Mouse (Mus musculus): ENCODE results near the gene Eml6. TPM values are rescaled to one million over a fixed set of nuclear protein-coding genes. Genes with fewer than 3 reads are reported as not detected.

Eml6 gene
- polyA plus RNA-seq, 1 experiment from 2014 or later: 0.99 TPM

DNA sequence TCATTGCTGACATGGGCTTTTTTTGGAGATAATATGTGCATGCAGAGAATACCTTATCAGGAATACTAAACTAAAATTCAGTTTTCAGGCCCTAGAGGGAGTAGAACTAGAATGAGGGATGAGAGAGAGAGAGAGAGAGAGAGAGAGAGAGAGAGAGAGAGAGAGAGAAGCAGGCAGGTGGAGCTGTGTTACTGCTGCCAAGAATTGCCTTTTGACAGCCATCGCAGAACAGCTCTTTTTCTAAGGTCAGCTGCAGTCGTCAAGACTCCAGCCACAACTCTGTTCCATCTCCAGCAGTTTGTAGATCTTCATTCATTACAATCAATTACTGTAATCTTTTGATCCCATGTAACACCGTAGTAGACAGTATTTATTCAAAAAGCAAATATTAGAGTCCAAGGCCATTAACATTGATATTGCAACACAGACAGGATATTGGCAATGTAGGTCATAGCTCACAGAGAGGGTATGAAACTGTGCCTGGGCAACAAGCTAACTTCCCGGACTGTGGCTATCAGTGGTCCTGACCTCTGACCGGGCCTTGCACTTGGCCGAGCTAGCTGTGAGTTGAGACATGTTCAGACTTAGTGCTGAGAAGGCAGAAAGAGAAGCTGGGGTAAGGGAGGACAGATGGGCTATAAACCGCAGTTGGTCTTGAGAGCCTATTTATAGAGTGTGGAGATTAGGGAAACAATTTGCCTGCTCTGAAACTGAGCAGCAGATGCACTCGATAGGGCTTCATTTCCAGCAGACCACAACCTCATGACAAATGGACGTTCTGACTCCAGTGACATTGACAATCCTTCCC, 217.5 kb downstream of the Eml6 start:
- 38% methylated on average over 9 of the region's 9 CpGs for WGBS
- no peaks in the 10 kb centered on the region for H3K27me3 ChIP-seq
- H3K36me3 ChIP-seq: no peaks in the 10 kb centered on the region
- H3K4me1 ChIP-seq: no peaks in the 10 kb centered on the region
- H3K4me2 ChIP-seq: no peak overlapping the region
- no peak overlapping the region for H3K27ac ChIP-seq
- H3K9ac ChIP-seq: no peak overlapping the region
- no peak overlapping the region for H3K4me3 ChIP-seq (replicated peaks)
- ATAC-seq (replicated peaks; ENCODE audit: low FRiP score): no peak
- no peaks in the 10 kb centered on the region for H3K9me3 ChIP-seq (replicated peaks)

DNA sequence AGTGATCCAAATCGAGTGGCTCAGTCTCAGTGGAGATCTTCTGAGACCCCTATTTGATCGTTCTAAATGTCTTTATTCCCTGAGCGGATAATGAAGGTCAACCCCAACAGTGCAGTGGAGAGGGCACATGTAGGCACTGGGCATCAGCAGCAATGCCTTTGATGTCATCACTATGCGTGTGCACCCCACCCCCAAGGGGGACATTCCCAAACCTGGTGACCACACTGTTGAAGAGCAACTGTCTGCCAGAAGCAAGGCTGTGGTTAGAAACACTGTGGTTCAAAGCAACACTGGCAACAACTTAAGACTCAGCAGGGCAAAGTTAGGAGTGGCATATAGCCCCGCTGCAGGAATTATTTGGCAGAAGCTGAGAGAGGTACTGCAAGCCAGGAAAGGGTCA, 218.5 kb downstream of the Eml6 start:
- 88% methylated on average over 5 of the region's 5 CpGs for WGBS
- H3K27ac ChIP-seq: no peak overlapping the region
- ATAC-seq (replicated peaks; ENCODE audit: low FRiP score): no peak
- no peaks in the 10 kb centered on the region for H3K27me3 ChIP-seq
- no peak overlapping the region for H3K4me2 ChIP-seq
- H3K4me1 ChIP-seq: no peaks in the 10 kb centered on the region
- H3K36me3 ChIP-seq: no peaks in the 10 kb centered on the region
- H3K9ac ChIP-seq: no peak overlapping the region
- H3K4me3 ChIP-seq (replicated peaks): no peak overlapping the region
- H3K9me3 ChIP-seq (replicated peaks): no peaks in the 10 kb centered on the region

DNA sequence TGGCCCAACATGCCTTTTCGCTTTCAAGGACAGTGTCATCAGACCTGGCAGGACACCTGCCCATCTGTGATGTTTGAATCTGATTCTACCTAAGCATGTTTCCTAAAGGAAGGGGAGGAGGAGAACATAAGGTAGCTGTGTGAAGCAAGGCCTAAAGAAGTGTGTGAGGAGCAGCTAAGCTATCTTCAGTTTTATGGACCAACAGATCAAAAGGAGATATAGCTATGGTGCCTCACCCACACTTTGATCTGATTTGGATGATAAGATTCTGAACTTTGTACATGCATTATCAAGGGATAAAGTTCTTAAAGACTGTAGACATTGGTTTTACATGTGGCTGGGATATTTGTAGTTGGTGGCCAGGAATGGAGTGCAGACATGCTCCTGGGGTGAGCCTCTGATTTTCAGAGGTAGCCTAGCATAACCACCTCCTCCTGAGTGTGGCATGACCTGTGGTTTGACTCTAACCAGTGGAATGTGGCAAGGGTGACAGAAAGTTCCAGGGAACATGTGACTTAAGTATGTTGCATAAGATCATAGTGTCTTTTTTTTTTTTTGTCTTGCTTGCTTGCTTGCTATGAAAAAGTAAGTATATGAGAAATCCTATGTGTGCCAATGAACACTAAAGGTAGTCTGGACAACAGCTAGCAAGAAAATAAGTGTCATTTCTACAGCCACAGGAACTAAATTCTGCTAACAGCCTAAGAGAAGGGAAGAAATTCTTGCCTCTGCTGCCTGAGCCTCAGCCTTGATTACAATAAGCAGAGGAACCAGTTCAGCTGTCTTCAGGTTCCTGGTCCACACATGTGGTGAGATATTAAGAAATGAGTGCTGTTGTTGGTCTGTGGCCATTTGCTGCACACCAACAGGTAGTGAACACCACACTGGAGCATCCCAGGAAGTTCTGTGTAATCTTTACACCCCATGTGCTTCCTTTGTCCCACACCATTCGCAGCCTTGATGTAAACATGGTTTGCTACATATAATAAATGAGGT, 224.1 kb downstream of the Eml6 start:
- Histone ChIP-seq H3K4me1 (no peaks in the 10 kb centered on the region), H3K9me3 (replicated peaks) (no peaks in the 10 kb centered on the region), H3K27ac (no peak overlapping the region), H3K36me3 (no peaks in the 10 kb centered on the region), H3K9ac (no peak overlapping the region), H3K4me2 (no peak overlapping the region), H3K4me3 (replicated peaks) (no peak overlapping the region), H3K27me3 (no peaks in the 10 kb centered on the region)
- WGBS: 90% methylated on average over 2 of the region's 2 CpGs
- no peak for ATAC-seq (replicated peaks; ENCODE audit: low FRiP score)

DNA sequence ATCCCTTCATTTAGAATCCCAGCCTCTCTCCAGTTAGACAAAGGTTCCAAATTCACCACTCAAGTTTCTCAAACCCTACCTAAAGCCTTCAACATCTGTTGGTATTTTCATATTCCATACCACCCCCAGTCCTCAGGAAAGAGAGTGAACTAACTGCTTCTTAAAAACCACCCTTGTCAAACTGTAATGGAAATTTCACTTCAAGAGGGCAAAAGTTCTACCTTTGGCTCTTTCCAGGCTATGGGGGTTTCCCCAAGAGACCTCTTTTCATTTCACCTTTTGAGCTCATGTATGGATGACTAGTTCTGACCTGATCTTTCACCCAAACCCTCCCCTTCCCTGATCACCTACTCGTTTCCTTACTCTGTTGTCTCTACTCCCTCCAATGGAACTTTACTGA, 226.0 kb downstream of the Eml6 start:
- no peaks in the 10 kb centered on the region for H3K36me3 ChIP-seq
- no peak overlapping the region for H3K4me2 ChIP-seq
- no peaks in the 10 kb centered on the region for H3K9me3 ChIP-seq (replicated peaks)
- no peaks in the 10 kb centered on the region for H3K4me1 ChIP-seq
- H3K27me3 ChIP-seq: no peaks in the 10 kb centered on the region
- WGBS: 38% methylated on average over 1 of the region's 1 CpGs
- no peak overlapping the region for H3K4me3 ChIP-seq (replicated peaks)
- no peak for ATAC-seq (replicated peaks; ENCODE audit: low FRiP score)
- no peak overlapping the region for H3K9ac ChIP-seq
- H3K27ac ChIP-seq: no peak overlapping the region

DNA sequence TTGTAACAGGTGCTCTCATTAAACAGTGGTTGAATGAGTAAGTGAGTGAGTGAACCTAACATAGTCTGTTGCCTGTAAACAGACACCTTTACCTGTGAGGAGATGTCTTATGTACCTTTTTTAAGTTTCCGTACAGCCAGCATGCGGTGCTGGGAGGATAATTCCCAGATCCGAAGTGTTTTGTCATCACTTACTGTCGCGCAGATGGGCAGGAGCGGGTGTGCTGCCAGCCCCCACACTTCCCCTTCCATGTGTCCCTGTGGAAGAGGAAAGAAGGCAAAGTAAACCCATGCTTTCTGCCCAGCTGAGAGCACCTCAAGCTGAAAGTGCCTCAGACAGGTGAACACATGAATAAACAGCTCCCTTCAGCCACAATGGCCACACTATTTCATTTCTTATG, 230.7 kb downstream of the Eml6 start:
- no peak overlapping the region for H3K4me2 ChIP-seq
- H3K9ac ChIP-seq: no peak overlapping the region
- H3K36me3 ChIP-seq: no peaks in the 10 kb centered on the region
- WGBS: 85% methylated on average over 6 of the region's 6 CpGs
- H3K4me1 ChIP-seq: no peaks in the 10 kb centered on the region
- H3K4me3 ChIP-seq (replicated peaks): no peak overlapping the region
- H3K27ac ChIP-seq: no peak overlapping the region
- H3K27me3 ChIP-seq: no peaks in the 10 kb centered on the region
- no peak for ATAC-seq (replicated peaks; ENCODE audit: low FRiP score)
- H3K9me3 ChIP-seq (replicated peaks): no peaks in the 10 kb centered on the region

DNA sequence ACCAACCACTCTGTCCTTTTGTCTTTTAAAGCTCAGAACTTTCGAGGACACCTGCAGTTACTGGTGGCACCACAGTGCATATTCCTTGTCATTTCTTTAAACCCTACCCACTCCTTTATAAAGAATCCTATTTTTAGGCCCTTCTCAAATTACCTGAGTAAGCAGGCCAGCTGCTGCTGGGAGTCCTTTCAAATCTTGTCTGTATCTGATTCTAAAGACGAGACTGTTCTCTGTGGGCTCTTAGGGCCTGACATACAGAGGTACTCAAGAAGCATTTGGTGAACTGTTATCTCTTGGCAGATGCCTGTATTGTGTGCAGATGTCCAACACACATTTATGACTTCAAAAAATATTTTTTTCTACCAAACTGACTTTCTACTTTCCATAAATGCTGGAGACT, 231.4 kb downstream of the Eml6 start:
- ATAC-seq (replicated peaks; ENCODE audit: low FRiP score): no peak
- 33% methylated on average over 2 of the region's 2 CpGs for WGBS

DNA sequence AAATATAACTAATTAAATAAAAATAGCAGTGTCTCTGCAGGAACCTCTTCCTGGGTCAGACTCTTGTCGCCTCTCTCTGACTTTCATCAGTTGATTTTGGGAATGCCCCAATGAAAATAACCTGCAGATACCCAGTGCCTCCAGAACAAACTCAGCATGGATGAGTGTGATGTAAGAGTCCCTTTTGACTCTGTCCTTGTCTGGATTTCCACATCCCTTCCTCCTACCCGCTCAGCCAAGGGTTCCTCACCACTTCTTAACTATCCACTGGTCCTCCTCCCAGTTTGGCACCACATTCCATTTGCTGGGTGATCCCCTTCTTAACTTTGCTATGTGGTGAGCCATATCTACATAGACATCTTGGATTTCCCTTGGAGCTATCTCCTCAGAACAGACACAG, 235.0 kb downstream of the Eml6 start:
- no peaks in the 10 kb centered on the region for H3K27me3 ChIP-seq
- no peaks in the 10 kb centered on the region for H3K36me3 ChIP-seq
- H3K9ac ChIP-seq: no peak overlapping the region
- no peak overlapping the region for H3K4me3 ChIP-seq (replicated peaks)
- ATAC-seq (replicated peaks; ENCODE audit: low FRiP score): no peak
- H3K4me1 ChIP-seq: no peaks in the 10 kb centered on the region
- WGBS: 76% methylated on average over 2 of the region's 2 CpGs
- H3K9me3 ChIP-seq (replicated peaks): no peaks in the 10 kb centered on the region
- H3K4me2 ChIP-seq: no peak overlapping the region
- no peak overlapping the region for H3K27ac ChIP-seq

More for the DNA sequence above, 231.4 kb downstream of the Eml6 start:
- no peaks in the 10 kb centered on the region for H3K27me3 ChIP-seq
- H3K27ac ChIP-seq: no peak overlapping the region
- no peak overlapping the region for H3K4me3 ChIP-seq (replicated peaks)
- H3K36me3 ChIP-seq: no peaks in the 10 kb centered on the region
- no peak overlapping the region for H3K4me2 ChIP-seq
- no peak overlapping the region for H3K9ac ChIP-seq
- H3K4me1 ChIP-seq: no peaks in the 10 kb centered on the region
- H3K9me3 ChIP-seq (replicated peaks): no peaks in the 10 kb centered on the region

DNA sequence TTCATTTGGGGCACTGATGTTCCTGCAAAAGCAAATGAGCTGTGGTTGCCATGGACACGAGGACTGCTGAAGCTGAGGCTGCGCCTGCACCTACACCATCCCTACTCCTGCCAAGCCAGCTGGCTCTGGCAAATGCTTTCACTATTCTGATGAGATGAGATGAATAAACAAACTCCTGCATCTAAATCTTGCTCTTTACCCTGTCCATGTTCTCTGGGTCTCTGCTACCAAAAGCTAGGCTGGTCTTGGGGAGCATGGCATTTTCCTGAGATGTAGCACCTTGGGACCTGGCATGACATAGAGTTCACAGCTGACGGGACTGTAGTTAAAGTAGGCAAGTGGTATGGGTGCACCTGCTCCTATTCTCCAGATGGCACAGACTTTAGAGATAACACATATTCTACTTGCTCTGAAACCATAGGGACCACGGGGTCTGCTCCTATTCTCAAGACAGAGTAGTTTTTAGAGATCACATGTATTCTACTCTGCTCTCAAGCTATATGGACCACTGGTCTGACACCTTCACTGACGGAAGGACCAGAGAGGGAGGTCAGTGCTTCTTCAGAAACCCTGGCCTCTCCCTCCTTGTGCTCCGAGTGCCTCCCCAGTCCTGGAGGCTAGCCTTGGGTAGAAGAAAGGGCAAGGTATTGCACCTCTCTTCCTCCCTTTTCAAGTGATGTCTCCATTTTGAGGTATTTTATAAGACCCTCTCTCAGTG, 236.8 kb downstream of the Eml6 start:
- H3K9ac ChIP-seq: no peak overlapping the region
- no peak for ATAC-seq (replicated peaks; ENCODE audit: low FRiP score)
- no peaks in the 10 kb centered on the region for H3K9me3 ChIP-seq (replicated peaks)
- H3K27me3 ChIP-seq: no peaks in the 10 kb centered on the region
- no peaks in the 10 kb centered on the region for H3K36me3 ChIP-seq
- H3K4me1 ChIP-seq: no peaks in the 10 kb centered on the region
- no peak overlapping the region for H3K27ac ChIP-seq
- H3K4me2 ChIP-seq: no peak overlapping the region
- no peak overlapping the region for H3K4me3 ChIP-seq (replicated peaks)
- WGBS: 75% methylated on average over 6 of the region's 6 CpGs

DNA sequence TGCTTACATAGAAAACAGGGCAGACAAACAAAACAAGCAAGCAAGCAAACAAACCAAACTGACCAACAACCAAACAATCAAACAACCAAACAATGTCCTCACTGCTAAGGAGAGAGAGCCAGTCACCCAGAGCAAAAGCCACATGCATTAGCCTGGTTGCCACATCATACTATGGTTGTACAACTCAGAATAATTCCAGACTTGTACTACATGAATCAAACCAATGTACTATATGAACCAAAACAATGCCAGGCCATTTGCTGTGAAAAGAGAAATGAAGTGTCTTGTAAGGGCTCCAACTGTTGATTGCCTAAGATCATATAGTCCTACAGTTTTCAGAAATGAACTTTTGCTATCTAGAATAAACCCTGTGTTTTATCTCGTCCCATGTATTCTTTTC, 237.3 kb downstream of the Eml6 start:
- no peak for ATAC-seq (replicated peaks; ENCODE audit: low FRiP score)
- H3K27me3 ChIP-seq: no peaks in the 10 kb centered on the region
- H3K27ac ChIP-seq: no peak overlapping the region
- H3K4me2 ChIP-seq: no peak overlapping the region
- H3K9me3 ChIP-seq (replicated peaks): no peaks in the 10 kb centered on the region
- no peak overlapping the region for H3K9ac ChIP-seq
- no peaks in the 10 kb centered on the region for H3K4me1 ChIP-seq
- H3K4me3 ChIP-seq (replicated peaks): no peak overlapping the region
- no peaks in the 10 kb centered on the region for H3K36me3 ChIP-seq
- 53% methylated on average over 1 of the region's 1 CpGs for WGBS

DNA sequence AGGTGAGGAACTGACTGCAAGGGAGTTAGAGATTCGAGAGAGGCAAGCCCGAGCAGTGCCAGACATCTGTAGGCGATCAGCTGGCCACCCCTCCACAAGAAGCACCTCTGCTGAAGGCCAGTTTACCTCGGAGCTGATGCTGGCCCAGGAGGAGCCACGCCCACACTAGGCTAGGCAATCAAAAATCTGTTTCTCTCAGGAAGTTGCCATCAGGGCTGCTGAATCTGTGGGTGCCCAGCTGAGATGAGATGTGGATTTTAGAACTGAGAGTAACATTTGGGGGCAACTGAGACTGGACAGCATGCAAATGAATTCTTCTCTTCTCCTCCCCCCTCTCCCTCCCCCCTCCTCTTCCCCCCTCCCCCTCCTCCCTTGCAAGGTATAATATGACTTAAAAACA, 238.4 kb downstream of the Eml6 start:
- Histone ChIP-seq H3K4me2 (no peak overlapping the region), H3K9me3 (replicated peaks) (no peaks in the 10 kb centered on the region), H3K4me3 (replicated peaks) (no peak overlapping the region), H3K27ac (no peak overlapping the region), H3K9ac (no peak overlapping the region), H3K27me3 (no peaks in the 10 kb centered on the region), H3K4me1 (no peaks in the 10 kb centered on the region), H3K36me3 (no peaks in the 10 kb centered on the region)
- 7% methylated on average over 5 of the region's 5 CpGs for WGBS
- 0 out of 2 replicates have a peak, but pooled peaks have one; percentile 33 for ATAC-seq (replicated peaks; ENCODE audit: low FRiP score)

DNA sequence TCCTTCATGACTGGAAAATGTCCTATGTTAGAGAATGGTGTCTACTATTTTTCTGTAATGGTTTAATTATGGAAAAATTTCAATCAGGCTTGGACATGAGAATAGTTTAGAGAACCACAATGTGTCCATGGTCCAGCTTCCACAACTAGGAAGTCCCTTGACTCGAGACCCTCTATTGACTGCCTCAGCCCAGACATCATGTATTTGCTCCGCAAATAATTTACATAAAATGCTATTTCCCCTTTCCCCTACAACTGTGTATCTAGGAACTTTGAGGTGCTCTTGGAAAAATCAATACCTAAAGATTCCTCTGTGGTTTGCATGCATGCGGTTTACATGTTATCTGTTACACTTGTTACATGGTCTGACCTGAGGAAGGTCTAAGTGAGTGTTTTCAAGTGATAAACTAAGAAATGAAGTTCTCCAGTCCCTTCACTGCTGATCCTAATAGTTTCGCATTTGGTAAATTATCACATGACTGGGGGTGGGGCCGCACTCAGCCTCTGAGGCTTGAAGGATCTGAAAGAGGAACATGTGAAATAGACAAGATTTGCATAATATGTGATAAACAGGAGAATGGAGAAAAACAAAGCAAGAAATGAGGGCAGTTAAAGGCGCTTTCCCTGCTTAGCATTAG, 239.1 kb downstream of the Eml6 start:
- Histone ChIP-seq H3K9ac (no peak overlapping the region), H3K4me1 (no peaks in the 10 kb centered on the region), H3K36me3 (no peaks in the 10 kb centered on the region), H3K9me3 (replicated peaks) (no peaks in the 10 kb centered on the region), H3K27ac (no peak overlapping the region), H3K4me3 (replicated peaks) (no peak overlapping the region), H3K27me3 (no peaks in the 10 kb centered on the region), H3K4me2 (no peak overlapping the region)
- WGBS: 86% methylated on average over 6 of the region's 6 CpGs
- ATAC-seq (replicated peaks; ENCODE audit: low FRiP score): no peak

Measured in kidney, embryonic 15.5 days (tissue).